Mouse (Mus musculus) lung, postnatal 0 days (tissue): ENCODE results near the gene Ppdpf.

Experiments used
- CTCF ChIP-seq: IDR thresholded peaks from 2 replicates; pipeline ENCODE4 v1.5.1; 2016; ENCODE audit warnings: antibody characterized with exemption, mild to moderate bottlenecking
- EP300 ChIP-seq: IDR thresholded peaks from 2 replicates; pipeline ENCODE4 v1.6.1; 2016; ENCODE audit warnings: antibody characterized with exemption, mild to moderate bottlenecking, control low read depth

DNA sequence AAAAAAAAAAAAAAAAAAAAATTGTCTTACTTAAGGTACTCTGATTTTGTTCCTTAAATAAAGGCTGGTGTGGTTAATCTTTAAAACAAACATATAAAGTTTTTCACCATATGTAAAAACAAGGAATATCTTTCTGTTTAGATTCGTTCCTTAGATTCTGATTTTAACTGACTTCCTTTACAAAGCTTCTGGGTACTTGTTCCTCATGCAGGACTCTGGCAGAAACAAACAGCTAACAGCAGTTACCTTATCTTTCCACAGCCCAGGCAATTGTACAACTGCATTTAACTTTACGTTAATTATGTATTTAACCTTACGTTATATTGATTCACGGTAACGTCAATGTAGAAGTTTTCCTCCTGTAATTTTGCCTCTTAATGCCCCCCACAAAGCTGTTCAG lies 20.6 kb upstream of the Ppdpf start:
- TF ChIP-seq EP300 (no peak), CTCF (no peak)
